8 mouse cellular contexts compared by ENCODE assay signal in genomic region chr10:40258401-40258966, GRCm38 (mm10). TPM values are rescaled to one million over a fixed set of nuclear protein-coding genes. Genes with fewer than 3 reads are reported as not detected.
DNase-seq lines count a peak whose midpoint lies in the region; ATAC-seq lines count a peak whose summit lies in the region.

No protein-coding gene starts in this region.

- H3K36me3 ChIP-seq in embryonic facial prominence, embryonic 14.5 days (ENCODE audit: control insufficient read depth, insufficient read depth, low read length), result peaks cover 9% of the 10 kb centered on the region
- peaks cover 18% of the 10 kb centered on the region for H3K36me3 ChIP-seq in liver, embryonic 12.5 days
- peaks cover 7% of the 10 kb centered on the region for H3K36me3 ChIP-seq in stomach, embryonic 14.5 days (ENCODE audit: control insufficient read depth, insufficient read depth, low read length)

- no peaks in the 10 kb centered on the region for H3K27me3 ChIP-seq in embryonic facial prominence, embryonic 14.5 days (replicated peaks; ENCODE audit: control insufficient read depth, insufficient read depth, low read length)
- no peaks in the 10 kb centered on the region for H3K27me3 ChIP-seq in liver, embryonic 12.5 days (replicated peaks)
- H3K27me3 ChIP-seq in stomach, embryonic 14.5 days (ENCODE audit: control insufficient read depth, insufficient read depth, low read length), result no peaks in the 10 kb centered on the region

- ATAC-seq in embryonic facial prominence, embryonic 14.5 days (ENCODE audit: low read depth), result peak; percentile 88
- peak; percentile 88 for ATAC-seq in liver, embryonic 12.5 days
- peak; percentile 84 for ATAC-seq in stomach, embryonic 14.5 days (ENCODE audit: insufficient number of reproducible peaks, insufficient read depth, low FRiP score, low read depth)

- WGBS in embryonic facial prominence, embryonic 14.5 days, result under 1% methylated on average over 12 of the region's 12 CpGs
- WGBS in liver, embryonic 12.5 days (ENCODE audit: insufficient replicate concordance), result under 1% methylated on average over 12 of the region's 12 CpGs
- WGBS in stomach, embryonic 14.5 days, result under 1% methylated on average over 12 of the region's 12 CpGs

- peak; percentile 98 for DNase-seq in 3T3-L1 (ENCODE audit: low read depth, low spot score)
- DNase-seq in adipocyte (ENCODE audit: low spot score), result peak; percentile 91
- DNase-seq in embryonic facial prominence, embryonic 14.5 days (ENCODE audit: low spot score), result peak; percentile 98
- peak; percentile 64 to 66 for DNase-seq in heart, adult 9 months (ENCODE audit: low spot score in 2 of 2)
- peak; percentile 77 for DNase-seq in kidney, adult 9 months
- DNase-seq in naive thymus-derived CD4-positive, alpha-beta T cell, adult 2 months (ENCODE audit: low read depth), result peak; percentile 95

- peak overlapping the region; percentile 84 for H3K4me3 ChIP-seq in embryonic facial prominence, embryonic 14.5 days (ENCODE audit: low read depth, low read length)
- peak overlapping the region; percentile 86 for H3K4me3 ChIP-seq in liver, embryonic 12.5 days
- peak overlapping the region; percentile 58 for H3K4me3 ChIP-seq in stomach, embryonic 14.5 days (ENCODE audit: low read depth, low read length)

- peak overlapping the region; percentile 96 for H3K27ac ChIP-seq in embryonic facial prominence, embryonic 14.5 days (replicated peaks; ENCODE audit: low read depth, low read length)
- H3K27ac ChIP-seq in liver, embryonic 12.5 days, result peak overlapping the region; percentile 94
- H3K27ac ChIP-seq in stomach, embryonic 14.5 days (ENCODE audit: low read length), result peak overlapping the region; percentile 94

- H3K4me1 ChIP-seq in embryonic facial prominence, embryonic 14.5 days (ENCODE audit: control insufficient read depth, insufficient read depth, low read length), result no peaks in the 10 kb centered on the region
- peaks cover 31% of the 10 kb centered on the region for H3K4me1 ChIP-seq in liver, embryonic 12.5 days
- H3K4me1 ChIP-seq in stomach, embryonic 14.5 days (ENCODE audit: control insufficient read depth, insufficient read depth, low read length), result peaks cover 3% of the 10 kb centered on the region; the same call in 1 of the 2 replicates

- peak overlapping the region; percentile 81 for H3K4me2 ChIP-seq in embryonic facial prominence, embryonic 14.5 days (ENCODE audit: low read depth, low read length)
- peak overlapping the region; percentile 88 for H3K4me2 ChIP-seq in liver, embryonic 12.5 days
- peak overlapping the region; percentile 65; the same call in 1 of the 2 replicates for H3K4me2 ChIP-seq in stomach, embryonic 14.5 days (replicated peaks; ENCODE audit: low read depth, low read length)

- no peaks in the 10 kb centered on the region for H3K9me3 ChIP-seq in embryonic facial prominence, embryonic 14.5 days (ENCODE audit: control insufficient read depth, low read length)
- no peaks in the 10 kb centered on the region for H3K9me3 ChIP-seq in liver, embryonic 12.5 days (replicated peaks)
- no peaks in the 10 kb centered on the region for H3K9me3 ChIP-seq in stomach, embryonic 14.5 days (ENCODE audit: control insufficient read depth, low read depth, low read length)

- peak overlapping the region; percentile 91 for H3K9ac ChIP-seq in embryonic facial prominence, embryonic 14.5 days (ENCODE audit: low read depth, low read length)
- H3K9ac ChIP-seq in liver, embryonic 12.5 days, result peak overlapping the region; percentile 85
- H3K9ac ChIP-seq in stomach, embryonic 14.5 days (replicated peaks; ENCODE audit: low read depth, low read length), result no peak overlapping the region

RNA-seq across cellular contexts. Expression of gene Gtf3c6, which starts 0.6 kb away (rescaled TPM):
- 82.5 and 89.0 TPM in 2 replicates for polyA plus RNA-seq in embryonic facial prominence, embryonic 14.5 days (2014; fragmentation: Nextera tagmentation; extraction: Ambion mirVana)
- 58.3 and 62.7 TPM in 2 replicates for polyA plus RNA-seq in liver, embryonic 12.5 days (2016; fragmentation: Nextera tagmentation; extraction: Ambion mirVana)
- polyA plus RNA-seq in stomach, embryonic 14.5 days (2014; fragmentation: Nextera tagmentation; extraction: Ambion mirVana), result 95.6 and 101 TPM in 2 replicates

RNA-seq across cellular contexts. Expression of gene Rpf2, which starts 11.6 kb away (rescaled TPM):
- polyA plus RNA-seq in embryonic facial prominence, embryonic 14.5 days (2014; fragmentation: Nextera tagmentation; extraction: Ambion mirVana), result 58.6 and 62.6 TPM in 2 replicates
- polyA plus RNA-seq in liver, embryonic 12.5 days (2016; fragmentation: Nextera tagmentation; extraction: Ambion mirVana), result 71.2 and 72.4 TPM in 2 replicates
- 54.3 and 57.5 TPM in 2 replicates for polyA plus RNA-seq in stomach, embryonic 14.5 days (2014; fragmentation: Nextera tagmentation; extraction: Ambion mirVana)

RNA-seq across cellular contexts. Expression of gene Amd1, which starts 43.5 kb away (rescaled TPM):
- 61.8 and 61.9 TPM in 2 replicates for polyA plus RNA-seq in embryonic facial prominence, embryonic 14.5 days (2014; fragmentation: Nextera tagmentation; extraction: Ambion mirVana)
- polyA plus RNA-seq in liver, embryonic 12.5 days (2016; fragmentation: Nextera tagmentation; extraction: Ambion mirVana), result 82.8 and 90.3 TPM in 2 replicates
- polyA plus RNA-seq in stomach, embryonic 14.5 days (2014; fragmentation: Nextera tagmentation; extraction: Ambion mirVana), result 84.4 and 85.2 TPM in 2 replicates

Comparison
In these comparisons a context has a peak if more than half of its experiments do, and no peak if none do; other contexts are left out.
1. Peak in every context shown above with its lines: DNase-seq, ATAC-seq, H3K4me3 ChIP-seq and H3K27ac ChIP-seq.